13 mouse cellular contexts compared by ENCODE assay signal in genomic region chr14:47987392-47988075, GRCm38 (mm10).
DNase-seq lines count a peak whose midpoint lies in the region; ATAC-seq and TF ChIP-seq lines count a peak whose summit lies in the region.
"Had no signal": no experiment of that assay in that cellular context is flagged by ENCODE, and none has a peak within 500 bp of the region (broad histone marks: within the 10 kb centered on the region; RNA-seq: fewer than 3 reads in every experiment).

No protein-coding gene starts in this region.

- 60% methylated on average over 7 of the region's 7 CpGs for WGBS in lung, embryonic 14.5 days

- intact Hi-C loops in heart, postnatal 36 days (cut with DNase I), result no loop called here

- no peak for TF ChIP-seq POLR2A in brain, embryonic 14.5 days (IDR thresholded peaks at IDR 0.05; ENCODE audit: borderline replicate concordance, extremely low read depth, insufficient read depth, insufficient read length, poor library complexity, severe bottlenecking)

- H3K4me1 ChIP-seq in lung, embryonic 14.5 days (ENCODE audit: insufficient read depth), result peaks cover 9% of the 10 kb centered on the region; the same call in 1 of the 2 replicates
- H3K4me1 ChIP-seq: neural tube, embryonic 12.5 days had no signal

- no peak overlapping the region for H3K4me2 ChIP-seq in lung, embryonic 14.5 days
- H3K4me2 ChIP-seq: neural tube, embryonic 12.5 days had no signal

- no peaks in the 10 kb centered on the region for H3K36me3 ChIP-seq in lung, embryonic 14.5 days (ENCODE audit: insufficient read depth)
- H3K36me3 ChIP-seq: neural tube, embryonic 12.5 days had no signal

- no peak overlapping the region for H3K9ac ChIP-seq in lung, embryonic 14.5 days
- H3K9ac ChIP-seq: neural tube, embryonic 12.5 days had no signal

- no peaks in the 10 kb centered on the region for H3K9me3 ChIP-seq in lung, embryonic 14.5 days (ENCODE audit: low read depth, low read length)
- H3K9me3 ChIP-seq: neural tube, embryonic 12.5 days had no signal

- DNase-seq in gastrocnemius, adult 18-20 months (ENCODE audit: low spot score), result peak; percentile 72
- DNase-seq in gastrocnemius, postnatal 4 days (ENCODE audit: low spot score in 2 of 2), result no peak
- peak; percentile 30 for DNase-seq in lung, embryonic 14.5 days
- DNase-seq in lung, adult 18-20 months, result no peak
- peak; percentile 75 for DNase-seq in brain, embryonic 14.5 days (ENCODE audit: low read depth)
- peak; percentile 9 to 18 for DNase-seq in heart, postnatal 36 days
- DNase-seq in kidney, postnatal 14 days, result no peak
- DNase-seq in cerebellum, adult 11 months, result no peak
- DNase-seq: kidney, postnatal 25 days; right cerebral cortex, postnatal 25 days had no signal

- 0 out of 2 replicates have a peak, but pooled peaks have one; percentile 18 for TF ChIP-seq CTCF in lung, embryonic 14.5 days (IDR thresholded peaks at IDR 0.05; ENCODE audit: low read depth)
- no peak for TF ChIP-seq CTCF in brain, embryonic 14.5 days (IDR thresholded peaks at IDR 0.05; ENCODE audit: borderline replicate concordance, extremely low read depth, insufficient read depth, insufficient read length)

- ATAC-seq in lung, embryonic 14.5 days (ENCODE audit: insufficient read depth), result no peak
- ATAC-seq: hindbrain, embryonic 16.5 days had no signal

- H3K4me3 ChIP-seq in lung, embryonic 14.5 days (ENCODE audit: low read depth, low read length), result no peak overlapping the region
- H3K4me3 ChIP-seq: neural tube, embryonic 12.5 days had no signal

- H3K27me3 ChIP-seq in lung, embryonic 14.5 days (ENCODE audit: insufficient read depth, low read length), result no peaks in the 10 kb centered on the region
- H3K27me3 ChIP-seq: CH12.LX; neural tube, embryonic 12.5 days had no signal

- no peak overlapping the region for H3K27ac ChIP-seq in lung, embryonic 14.5 days (ENCODE audit: low read depth)
- H3K27ac ChIP-seq: neural tube, embryonic 12.5 days had no signal

Comparison
In these comparisons a context has a peak if more than half of its experiments do, and no peak if none do; other contexts are left out.
1. DNase-seq: peak in gastrocnemius, adult 18-20 months (single experiment), lung, embryonic 14.5 days (single experiment), brain, embryonic 14.5 days (single experiment) and heart, postnatal 36 days (2 of 2); none in gastrocnemius, postnatal 4 days (0 of 2), lung, adult 18-20 months (0 of 2), kidney, postnatal 14 days (single experiment) and cerebellum, adult 11 months (single experiment).